Mouse (Mus musculus) 3T3-L1 (cell line): ENCODE data around the gene Slc13a5.

Experiments
- DNase-seq: peaks from one replicate; pipeline ENCODE4 v3.0.0-alpha.2; 2015; ENCODE audit warnings: low read depth, low spot score

Slc13a5 gene

DNA sequence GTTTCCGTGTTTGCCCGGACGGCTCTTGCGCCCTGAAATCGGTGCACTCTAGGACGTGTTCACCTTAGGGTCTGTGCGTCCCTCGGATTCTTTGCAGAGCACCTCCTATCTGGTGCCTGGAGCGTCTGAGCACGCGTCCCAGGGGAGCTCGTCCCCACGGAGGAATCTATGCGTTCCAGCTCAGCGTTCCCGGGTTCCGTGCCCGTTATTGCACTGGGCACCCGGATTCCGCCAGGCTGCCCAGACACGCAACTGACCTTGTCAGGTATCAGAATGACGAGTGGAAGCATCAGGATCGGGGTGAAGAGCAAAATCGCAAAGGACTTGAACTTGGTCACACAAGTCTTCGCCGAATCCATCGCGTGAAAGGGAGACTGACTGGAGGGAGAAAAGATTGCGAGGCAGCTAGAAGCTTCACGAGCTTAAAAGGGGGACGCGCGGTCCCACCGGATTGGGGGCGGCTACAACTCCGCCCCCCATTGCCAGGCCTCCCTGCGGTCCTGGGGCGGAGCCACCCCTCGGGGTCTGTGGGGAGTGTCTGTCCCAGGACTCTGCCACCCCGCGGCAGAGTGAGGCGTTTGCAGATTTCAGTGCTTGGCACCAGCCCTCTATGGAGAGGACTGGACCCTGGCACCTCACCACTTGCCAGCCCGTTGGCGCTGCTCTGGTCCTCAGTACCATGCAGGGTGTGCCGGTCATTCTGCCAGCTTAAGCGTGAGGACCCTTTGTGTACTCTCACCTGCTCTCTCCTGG, 639 bp downstream of the Slc13a5 start:
- no peak for DNase-seq

DNA sequence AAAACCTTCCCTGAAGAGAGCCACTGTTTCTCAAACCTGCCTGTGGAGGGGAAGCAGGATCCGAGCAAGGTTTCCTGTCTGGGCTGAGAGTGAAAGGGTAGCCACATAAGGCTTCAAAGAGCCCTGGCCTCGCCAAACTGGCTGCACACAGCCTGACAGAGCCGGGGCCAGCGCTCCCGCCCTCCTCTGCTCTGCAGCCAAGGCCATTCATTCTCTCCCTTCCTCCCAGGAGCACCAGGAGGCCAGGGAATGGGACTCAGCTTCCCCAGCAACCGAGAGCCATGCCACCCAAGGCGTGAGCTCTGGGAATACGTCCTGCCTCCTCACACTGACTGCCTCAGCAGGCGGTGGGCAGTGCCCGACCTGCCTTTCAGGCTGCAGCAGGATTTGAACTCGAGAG, 1.5 kb downstream of the Slc13a5 start:
- DNase-seq: no peak

DNA sequence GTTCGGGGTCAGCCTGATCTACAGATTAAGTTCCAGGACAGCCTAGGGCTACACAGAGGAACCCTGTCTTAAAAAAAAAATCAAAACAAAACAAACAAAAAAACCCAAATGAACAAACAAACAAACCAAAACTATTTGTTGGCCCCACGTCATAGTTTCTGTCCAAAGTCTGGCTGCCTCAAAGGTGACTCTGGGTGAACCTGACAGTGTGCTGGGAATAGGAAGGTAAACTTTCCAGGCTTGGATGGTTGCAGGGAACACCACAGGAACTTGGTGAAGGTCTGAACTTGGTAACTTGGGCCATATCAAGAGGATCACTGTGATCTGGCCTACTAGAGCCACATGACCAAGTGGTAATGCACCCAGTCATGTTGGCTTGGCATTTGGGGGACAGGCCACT, 10.6 kb downstream of the Slc13a5 start:
- DNase-seq: no peak

DNA sequence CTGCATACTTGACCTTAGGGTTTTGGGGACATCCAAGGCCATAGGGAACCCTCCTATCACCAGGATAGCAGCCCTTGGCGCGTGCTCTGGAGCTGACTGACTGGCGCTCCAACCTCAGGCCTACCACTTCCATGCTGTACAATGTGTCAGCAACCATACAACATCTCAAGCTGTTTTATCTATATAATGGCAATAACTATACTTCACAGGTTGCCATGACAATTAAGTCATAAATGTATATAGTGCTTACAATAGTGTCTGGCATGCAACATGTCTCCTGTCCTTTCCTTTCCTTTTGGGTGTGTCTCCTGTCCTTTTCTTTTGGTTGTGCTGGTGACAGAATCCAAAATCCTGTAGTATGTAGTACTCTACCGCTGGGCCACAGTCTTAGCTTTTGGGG, 11.4 kb downstream of the Slc13a5 start:
- no peak for DNase-seq

DNA sequence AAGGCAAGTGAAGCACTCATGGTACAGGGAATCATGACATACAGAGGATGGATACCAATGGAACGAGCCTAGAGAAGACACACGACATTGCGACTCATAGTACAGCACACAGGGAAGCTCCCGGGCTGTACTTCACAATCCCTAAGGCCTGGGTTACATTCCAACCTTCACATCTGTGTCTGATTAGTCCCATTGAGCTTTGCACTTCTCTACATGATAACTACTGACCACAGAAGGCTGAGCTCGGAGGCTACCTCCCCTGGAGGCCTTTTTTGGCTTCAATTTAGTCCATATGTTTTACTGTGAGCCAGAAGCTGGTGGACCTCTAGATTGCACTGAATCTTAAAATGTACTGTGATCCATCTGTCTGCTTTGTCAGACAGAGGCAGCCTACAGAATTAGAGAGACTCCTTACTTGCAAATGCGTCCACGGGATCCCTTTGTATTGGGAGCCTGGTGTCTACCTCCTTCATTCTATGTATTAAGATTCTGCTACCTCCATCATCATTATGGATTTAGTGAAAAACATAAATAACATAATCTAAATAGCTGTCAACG, 21.7 kb downstream of the Slc13a5 start:
- DNase-seq: peak; percentile 97

DNA sequence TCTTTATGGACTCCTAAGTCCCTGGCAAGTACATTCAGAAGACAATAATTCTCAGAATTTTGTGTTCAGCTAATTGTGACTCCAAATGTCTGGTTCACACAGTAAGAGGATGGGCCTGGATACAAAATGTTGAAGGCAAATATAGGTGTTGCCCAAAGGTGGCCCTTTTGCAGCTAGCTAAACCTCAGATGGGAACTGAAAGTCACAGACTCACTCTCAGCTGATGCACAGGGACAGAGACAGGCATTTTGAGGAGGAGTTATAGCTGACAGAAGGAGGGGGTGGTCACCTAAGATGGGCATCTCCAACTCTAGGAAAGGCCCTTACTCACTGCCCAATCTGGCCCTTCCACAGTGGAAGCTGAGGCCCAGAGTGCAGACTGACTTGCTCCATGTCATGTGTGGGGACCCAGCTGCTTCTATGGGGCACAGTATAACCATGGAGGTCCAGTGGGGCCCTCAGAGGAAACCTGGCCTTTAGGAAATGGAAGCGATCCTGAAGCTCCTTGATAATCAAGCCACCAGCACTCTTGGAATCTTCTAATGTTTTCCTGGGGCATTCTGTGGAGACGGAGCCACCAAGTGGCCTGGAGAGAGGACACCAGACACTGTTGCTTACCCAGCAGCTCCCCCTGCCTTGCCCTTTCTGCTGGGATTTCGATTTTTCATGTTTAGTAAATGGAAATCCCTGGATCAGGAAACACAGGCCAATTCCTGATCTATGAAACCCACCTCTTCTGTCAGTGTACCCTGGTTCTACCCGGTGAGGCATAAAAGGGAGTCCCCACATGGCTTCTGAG, 26.8 kb downstream of the Slc13a5 start:
- DNase-seq: no peak

DNA sequence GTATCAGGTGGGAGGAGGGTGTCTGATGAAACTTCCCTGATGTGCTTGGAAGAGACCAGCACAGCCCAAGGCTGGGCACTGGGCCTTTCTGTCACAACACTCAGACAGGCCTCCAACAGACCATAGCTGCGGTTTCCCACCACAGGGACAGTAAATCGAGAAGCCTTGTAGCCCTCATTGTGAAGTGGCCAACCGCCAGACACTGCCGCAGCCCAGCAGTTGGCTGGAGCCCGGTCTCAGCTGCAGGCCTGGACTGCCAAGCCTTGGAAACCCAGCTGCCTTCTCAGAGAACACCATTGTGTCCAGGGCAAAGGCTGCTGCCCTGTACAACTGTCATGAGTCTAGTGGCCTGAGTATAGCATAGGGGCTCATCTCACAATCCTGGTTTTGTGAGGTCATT, 33.0 kb downstream of the Slc13a5 start:
- DNase-seq: no peak

DNA sequence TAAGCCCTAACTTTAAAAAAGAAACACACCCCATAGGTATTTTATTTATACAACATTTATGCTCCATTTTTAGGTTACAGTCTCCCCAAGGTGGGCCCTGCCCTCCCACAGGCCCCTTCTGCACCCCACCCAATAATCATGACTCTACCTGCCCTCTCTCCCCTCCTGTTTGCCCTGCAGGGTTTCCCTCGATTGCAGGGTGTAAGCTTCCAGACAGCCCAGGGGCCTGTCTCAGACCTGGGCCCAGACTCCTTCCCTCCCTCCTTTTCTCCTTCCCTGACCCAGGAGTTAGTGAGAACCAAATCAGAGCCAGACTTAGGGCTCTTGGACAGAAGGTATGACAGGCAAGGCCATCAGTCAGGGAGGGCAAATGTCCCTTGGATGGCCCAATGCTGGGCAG, 34.0 kb downstream of the Slc13a5 start:
- DNase-seq: no peak

DNA sequence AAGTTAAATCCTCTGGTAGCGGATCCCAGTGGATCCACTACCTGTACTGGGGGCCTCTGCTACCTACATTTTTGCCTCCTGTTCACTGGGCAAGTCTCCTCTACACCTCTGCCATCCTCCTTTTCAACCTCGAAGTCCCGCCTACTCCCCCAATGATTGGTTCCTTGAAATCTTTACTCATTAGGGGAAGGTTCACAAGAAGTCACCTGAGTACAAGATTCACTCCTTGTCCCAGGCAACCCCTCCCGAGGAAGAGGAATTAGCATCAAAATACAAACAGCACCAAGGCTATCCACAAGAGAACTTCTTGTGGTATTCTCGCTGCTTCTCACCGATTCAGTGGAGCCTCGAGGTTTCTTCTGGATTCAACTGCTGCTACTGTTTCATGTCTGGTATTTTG, 35.0 kb downstream of the Slc13a5 start:
- no peak for DNase-seq

DNA sequence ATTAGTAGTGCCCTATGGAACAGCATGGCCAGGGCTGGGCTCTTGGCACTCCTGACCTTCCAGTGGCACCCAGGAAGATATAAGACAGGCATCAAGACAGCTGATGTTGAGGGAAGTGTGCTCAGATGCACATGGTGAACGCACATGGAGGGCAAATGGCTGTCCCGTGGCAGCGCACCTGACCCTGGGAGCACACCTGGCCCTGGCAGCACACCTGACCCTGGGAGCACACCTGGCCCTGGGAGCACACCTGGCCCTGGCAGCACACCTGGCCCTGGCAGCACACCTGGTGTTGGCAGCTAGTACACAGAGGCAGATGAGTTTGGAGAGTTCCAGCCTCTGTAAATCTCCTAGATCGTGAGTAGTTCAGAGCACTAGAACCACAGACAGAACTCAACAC, 38.5 kb downstream of the Slc13a5 start:
- DNase-seq: no peak

DNA sequence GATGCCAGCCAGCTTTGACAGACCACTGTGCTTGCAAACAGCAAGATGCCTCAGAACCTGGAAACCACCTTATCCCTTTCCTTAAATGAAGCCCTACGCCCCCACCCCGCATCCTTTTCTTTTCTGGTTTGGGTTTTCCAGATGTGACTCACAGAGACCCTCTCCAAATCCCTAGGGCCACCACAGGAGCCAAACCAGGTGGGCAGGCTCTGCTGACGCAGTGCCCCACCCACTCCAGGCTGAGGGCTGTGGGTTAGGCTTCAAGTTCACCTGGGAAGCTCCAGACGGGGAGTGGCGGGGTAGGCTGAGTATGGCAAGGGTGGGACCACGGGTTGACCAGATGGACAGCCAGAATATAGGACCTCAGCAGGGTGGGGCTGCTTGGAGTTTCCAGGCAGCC, 40.1 kb downstream of the Slc13a5 start:
- DNase-seq: no peak

DNA sequence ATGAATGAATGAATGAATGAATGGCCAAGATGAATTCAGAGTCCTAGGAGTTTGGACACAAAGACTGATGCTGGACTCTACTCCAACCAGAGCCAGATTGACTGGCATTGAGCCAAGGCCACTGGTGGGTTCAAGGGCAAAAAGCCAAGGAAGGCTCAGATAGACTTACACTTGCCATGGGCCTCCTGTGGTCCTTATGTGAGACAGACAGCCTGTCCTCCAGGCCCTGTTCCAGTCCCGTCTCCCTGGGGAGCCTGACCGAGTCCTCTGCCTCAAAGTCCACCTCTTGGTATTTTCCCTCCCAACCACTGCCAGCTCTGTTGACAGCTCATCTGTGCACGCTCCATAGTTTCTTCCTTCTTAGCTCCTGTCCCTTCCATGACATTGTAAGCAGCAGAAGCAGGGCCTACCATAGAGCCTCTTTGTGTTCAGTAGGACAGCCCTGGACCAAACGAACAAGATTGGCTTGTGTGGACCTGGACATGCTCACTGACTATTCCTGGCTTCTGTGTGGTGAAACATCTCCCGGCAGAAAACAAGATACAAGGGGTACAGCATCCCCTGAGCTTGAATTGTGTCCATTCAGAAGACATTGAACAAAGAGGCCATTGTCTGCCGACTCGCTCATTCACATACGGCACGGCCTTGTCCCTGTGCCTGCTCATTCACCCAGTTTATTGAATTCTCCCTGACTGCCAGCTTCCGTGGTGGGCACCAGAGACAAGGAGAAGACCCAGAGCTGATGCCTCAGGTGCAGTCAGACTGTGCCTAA, 40.8 kb downstream of the Slc13a5 start:
- DNase-seq: no peak

DNA sequence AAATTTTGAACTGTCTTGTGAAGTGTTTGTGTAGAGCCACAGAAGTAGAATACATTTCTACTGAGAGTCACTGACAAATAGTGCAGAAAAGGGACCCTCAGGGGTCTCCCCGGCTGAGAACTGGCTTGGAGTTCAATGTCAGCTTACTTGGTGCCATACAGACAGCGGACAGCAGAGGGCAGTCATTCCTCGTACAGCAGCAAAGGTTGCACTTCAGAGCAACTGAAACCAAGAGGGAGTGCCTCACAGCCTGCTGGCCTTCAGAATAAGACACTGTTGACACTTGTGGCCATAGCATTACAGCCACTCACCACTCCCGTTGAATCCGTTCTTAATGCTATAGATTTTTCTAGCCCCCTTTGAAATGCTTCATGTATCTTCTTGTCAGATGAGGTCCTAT, 42.2 kb downstream of the Slc13a5 start:
- peak; percentile 78 for DNase-seq

DNA sequence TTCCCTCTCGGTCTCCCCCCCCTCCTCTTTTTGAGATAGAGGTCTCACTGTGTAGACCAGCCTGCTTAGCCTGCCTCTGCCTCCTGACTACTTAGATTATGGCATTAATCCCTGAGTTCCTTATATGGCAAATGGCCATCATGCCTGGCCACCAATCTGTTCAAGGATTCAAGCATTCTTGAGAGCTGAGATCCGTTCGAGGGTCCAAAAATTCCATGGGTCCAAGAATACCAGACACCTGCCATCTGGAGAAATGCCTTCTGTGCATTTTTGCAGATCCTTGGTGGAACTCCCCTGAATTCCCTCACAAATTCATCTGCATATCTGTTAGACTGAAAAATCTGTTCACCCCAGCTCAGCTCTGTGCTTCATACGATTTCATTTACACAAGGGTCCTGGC, 43.6 kb downstream of the Slc13a5 start:
- no peak for DNase-seq

DNA sequence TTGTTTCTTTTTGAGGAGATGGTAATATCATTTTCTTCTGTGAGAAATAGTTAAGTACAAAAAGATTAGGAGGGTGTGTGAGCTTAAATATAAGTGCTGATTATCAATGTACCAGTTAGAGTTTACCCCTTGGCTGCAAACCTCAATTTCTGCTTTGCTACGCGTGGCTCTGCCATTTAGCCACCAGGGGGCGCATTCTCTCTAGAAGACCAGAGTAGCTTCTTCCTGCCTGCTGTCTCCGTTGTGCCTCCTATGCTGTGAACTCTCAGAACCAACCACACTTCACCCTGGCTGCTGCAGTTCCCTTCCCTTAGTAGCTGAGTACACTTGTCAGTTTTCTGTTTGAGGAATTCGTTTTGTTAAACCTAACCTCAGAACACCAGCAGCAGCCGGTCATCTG, 45.7 kb downstream of the Slc13a5 start:
- DNase-seq: peak; percentile 84

DNA sequence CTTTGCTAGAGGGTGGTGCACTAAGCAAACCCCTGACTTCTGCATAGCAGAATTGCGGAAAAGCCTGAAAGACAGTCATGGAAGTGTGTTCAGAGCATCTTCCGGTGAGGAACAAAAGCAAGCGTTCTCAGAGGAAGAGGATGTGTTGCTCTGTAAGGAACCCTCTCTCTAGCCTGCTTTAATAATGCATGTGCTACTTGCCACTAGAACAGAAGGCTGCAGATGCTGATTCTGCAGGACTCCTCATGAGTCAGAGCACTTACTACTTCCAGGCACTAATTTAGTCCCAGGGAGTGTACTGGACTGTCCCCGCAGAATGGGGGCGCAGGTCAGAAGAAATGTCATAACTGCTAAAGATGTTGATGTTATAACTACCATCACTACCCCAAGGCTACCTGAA, 49.9 kb downstream of the Slc13a5 start:
- DNase-seq: no peak

DNA sequence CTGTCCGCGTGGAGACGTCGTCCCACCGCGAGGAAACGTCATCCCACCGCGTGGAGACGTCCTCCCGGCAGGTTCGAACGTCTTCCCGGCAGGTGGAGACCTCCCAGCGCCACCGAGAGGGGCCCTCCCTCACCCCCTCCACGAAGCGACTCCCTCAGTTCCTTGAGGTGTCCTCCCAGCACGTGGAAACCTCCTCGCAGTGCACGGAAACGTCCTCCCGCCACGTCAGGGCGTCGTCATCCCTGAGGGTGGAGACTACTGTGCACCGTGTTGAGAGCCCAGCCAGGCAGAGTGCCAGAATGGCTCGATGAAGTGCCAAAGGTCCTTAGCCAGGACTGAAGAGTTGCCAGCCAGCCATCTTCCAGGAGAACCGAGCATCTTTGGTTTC, 51.6 kb downstream of the Slc13a5 start, which contains the start of gene Med31:
Gene Med31 (minus strand): TSS at position 183 of the 388 bp plus-strand sequence.
- peak; percentile 62 for DNase-seq

DNA sequence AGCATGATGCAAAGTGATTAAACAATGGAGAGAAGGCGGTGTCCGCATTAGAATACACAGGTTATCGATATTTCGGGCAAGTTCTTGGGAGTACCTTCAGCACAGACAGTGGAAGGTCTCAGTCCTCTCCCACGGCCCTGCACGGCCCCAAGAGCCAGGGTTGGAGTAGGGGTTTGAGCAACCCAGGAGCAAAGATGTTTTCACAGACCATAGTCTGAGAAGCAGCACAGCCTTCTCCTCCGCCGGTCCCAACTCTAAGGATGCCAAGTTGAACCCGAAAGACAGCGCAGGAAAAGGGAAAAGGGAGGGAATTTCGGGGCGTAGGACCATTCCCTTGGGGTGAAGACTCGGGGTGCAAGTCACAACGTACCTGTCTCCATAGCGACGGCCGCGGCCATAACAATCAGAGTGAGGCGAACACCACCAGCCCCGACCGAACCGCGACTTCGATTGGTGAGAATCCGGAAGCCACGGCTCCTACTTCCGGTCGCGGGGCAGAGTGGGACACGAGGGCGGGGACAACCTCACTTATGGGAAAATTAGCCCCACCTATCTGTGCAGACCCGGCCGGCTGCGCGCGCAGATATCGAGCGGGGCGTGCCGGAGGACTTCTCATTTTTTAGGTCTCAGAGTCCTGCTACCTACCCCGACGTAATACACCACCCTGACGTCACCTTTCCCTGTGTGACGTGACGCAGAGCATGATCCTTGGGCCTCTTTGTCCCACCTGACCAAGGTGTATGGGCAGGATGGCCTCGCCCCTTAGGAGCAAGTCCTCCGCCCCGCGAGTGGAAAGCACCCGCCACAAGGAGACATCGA, 52.2 kb downstream of the Slc13a5 start:
- DNase-seq: peak; percentile 96

DNA sequence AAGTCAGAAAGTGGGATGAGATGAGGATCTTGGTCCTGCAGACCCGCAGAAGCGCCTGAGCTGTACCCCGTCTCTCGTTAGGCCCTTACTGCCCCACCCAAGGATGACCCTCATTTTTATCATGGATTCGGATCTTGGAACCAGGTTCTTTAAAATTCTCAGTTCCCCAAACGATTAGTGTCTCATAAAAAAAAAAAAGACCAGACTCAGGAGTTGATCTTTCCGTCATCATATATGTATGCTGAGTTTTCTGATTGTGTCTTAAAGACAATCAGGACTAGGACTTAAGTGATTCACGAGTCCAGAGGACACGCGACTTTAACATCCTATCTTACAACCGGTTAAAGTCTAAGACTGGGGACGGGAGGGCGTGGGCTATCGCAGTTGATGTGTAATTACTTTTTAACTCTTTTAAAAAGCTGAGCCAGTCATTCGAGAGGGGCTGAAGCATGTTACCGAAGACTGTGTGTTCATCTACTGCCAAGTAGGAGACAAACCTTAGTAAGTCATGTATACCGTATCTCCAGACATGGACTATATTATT, 59.1 kb downstream of the Slc13a5 start:
- peak; percentile 21 for DNase-seq

DNA sequence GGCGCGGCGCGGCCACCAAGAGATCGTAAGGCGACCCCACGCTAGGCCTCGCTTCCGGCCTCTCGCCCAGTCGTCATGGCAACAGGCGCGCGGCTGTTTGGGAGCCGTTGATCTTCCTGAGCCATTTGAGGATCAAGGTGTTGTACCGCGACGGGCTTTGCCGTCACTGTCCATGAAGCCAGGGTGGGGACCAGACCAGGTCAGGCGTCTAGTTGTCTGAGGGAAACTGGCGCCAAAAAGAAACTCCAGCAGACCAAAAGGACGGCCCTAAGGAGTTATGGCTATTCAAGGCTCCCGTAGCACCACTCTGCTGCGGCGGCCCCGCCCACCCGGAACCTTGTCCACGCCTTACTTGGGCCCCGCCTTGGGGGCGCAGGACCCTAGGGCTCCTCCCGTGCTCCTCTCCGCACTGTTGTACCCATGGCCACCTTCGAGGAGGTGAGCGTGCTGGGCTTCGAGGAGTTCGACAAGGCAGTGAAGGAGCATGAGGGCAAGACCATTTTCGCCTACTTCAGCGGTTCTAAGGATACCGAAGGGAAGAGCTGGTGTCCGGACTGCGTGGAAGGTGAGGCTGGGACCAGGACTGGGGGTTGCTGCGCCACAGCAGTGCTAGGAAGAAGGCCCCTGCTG, 59.7 kb downstream of the Slc13a5 start, which contains the start of the genes 4933427D14Rik and Txndc17:
Gene 4933427D14Rik (minus strand): TSS at position 256 of the 630 bp plus-strand sequence.
Gene Txndc17 (plus strand): TSS at position 344 of the 630 bp plus-strand sequence.
- peak; percentile 83 for DNase-seq
